Comparison of ENCODE assay signal across 27 mouse cellular contexts in the genomic region with DNA sequence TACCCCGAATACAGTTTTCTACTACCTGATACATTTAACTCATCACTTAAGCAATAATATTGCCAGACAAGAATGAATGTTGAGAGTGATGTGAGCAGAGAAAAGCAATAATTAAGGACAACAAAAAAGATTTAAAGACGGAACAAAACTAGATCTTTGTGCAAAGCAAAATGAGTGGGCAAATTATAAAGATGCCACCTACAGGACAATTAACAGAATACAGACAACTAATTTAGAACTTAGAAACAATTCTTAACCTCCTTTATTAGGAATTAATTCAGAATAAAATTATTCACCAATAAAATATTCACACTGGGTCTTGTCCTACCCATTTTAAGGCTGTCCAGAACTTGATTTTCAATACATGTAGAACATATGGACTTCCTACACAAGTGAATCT. TPM values are rescaled to one million over a fixed set of nuclear protein-coding genes. Genes with fewer than 3 reads are reported as not detected.
A peak's percentile ranks its signal among the peaks of the same experiment; 100 is the strongest.
DNase-seq lines count a peak whose midpoint lies in the region; ATAC-seq and TF ChIP-seq lines count a peak whose summit lies in the region.
"Had no signal": no experiment of that assay in that cellular context is flagged by ENCODE, and none has a peak within 500 bp of the region (broad histone marks: within the 10 kb centered on the region; RNA-seq: fewer than 3 reads in every experiment).

No protein-coding gene starts in this region.

- intact Hi-C loops in heart, postnatal 10 days (cut with DNase I), result no loop called here

- in situ Hi-C loops in Patski (cut with MboI; ENCODE audit: low pct_unique_long_range_greater_than_20kb), result no loop called here

- no peaks in the 10 kb centered on the region for H3K27me3 ChIP-seq in forebrain, postnatal 0 days (ENCODE audit: insufficient read depth, low read length)
- no peaks in the 10 kb centered on the region for H3K27me3 ChIP-seq in forebrain, embryonic 16.5 days (replicated peaks; ENCODE audit: control insufficient read depth, insufficient read depth, low read length)
- no peaks in the 10 kb centered on the region for H3K27me3 ChIP-seq in intestine, postnatal 0 days (replicated peaks; ENCODE audit: control insufficient read depth, insufficient read depth, low read length)
- H3K27me3 ChIP-seq in intestine, embryonic 16.5 days (replicated peaks; ENCODE audit: control insufficient read depth, insufficient read depth, low read length), result no peaks in the 10 kb centered on the region
- no peaks in the 10 kb centered on the region for H3K27me3 ChIP-seq in liver, postnatal 0 days (ENCODE audit: insufficient read depth, low read length)
- H3K27me3 ChIP-seq in liver, embryonic 11.5 days (replicated peaks; ENCODE audit: control insufficient read depth, insufficient read depth, low read length), result no peaks in the 10 kb centered on the region
- H3K27me3 ChIP-seq in Patski, result no peaks in the 10 kb centered on the region
- H3K27me3 ChIP-seq: embryonic facial prominence, embryonic 15.5 days; heart, embryonic 15.5 days; hindbrain, embryonic 15.5 days had no signal

- TF ChIP-seq CTCF in forebrain, postnatal 0 days (IDR thresholded peaks at IDR 0.05; ENCODE audit: low read depth), result peak; percentile 19; the same call in 1 of the 2 replicates
- 0 out of 2 replicates have a peak, but pooled peaks have one; percentile 22 for TF ChIP-seq CTCF in intestine, postnatal 0 days (IDR thresholded peaks at IDR 0.05; ENCODE audit: low read depth)
- TF ChIP-seq CTCF in liver, postnatal 0 days (IDR thresholded peaks at IDR 0.05; ENCODE audit: low read depth), result 0 out of 2 replicates have a peak, but pooled peaks have one; percentile 19
- peak; percentile 19 for TF ChIP-seq CTCF in Patski (IDR thresholded peaks at IDR 0.05)

- POLR2A ChIA-PET in Patski (lab: Charles Lee), result no interaction called here

- no peak overlapping the region for H3K27ac ChIP-seq in forebrain, postnatal 0 days (ENCODE audit: low read depth, low read length)
- H3K27ac ChIP-seq in forebrain, embryonic 16.5 days (ENCODE audit: low read length), result no peak overlapping the region
- no peak overlapping the region for H3K27ac ChIP-seq in intestine, postnatal 0 days (ENCODE audit: low read depth, low read length)
- no peak overlapping the region for H3K27ac ChIP-seq in intestine, embryonic 16.5 days (ENCODE audit: low read length)
- no peak overlapping the region for H3K27ac ChIP-seq in liver, postnatal 0 days (ENCODE audit: low read depth)
- no peak overlapping the region for H3K27ac ChIP-seq in liver, embryonic 11.5 days (ENCODE audit: low read depth, low read length)
- H3K27ac ChIP-seq: embryonic facial prominence, embryonic 15.5 days; forebrain, embryonic 10.5 days; heart, embryonic 15.5 days; hindbrain, embryonic 10.5 days; hindbrain, embryonic 15.5 days had no signal

- H3K36me3 ChIP-seq in forebrain, postnatal 0 days (ENCODE audit: insufficient read depth), result no peaks in the 10 kb centered on the region
- H3K36me3 ChIP-seq in forebrain, embryonic 16.5 days (ENCODE audit: control insufficient read depth, insufficient read depth), result no peaks in the 10 kb centered on the region
- H3K36me3 ChIP-seq in intestine, postnatal 0 days (ENCODE audit: control insufficient read depth, insufficient read depth), result no peaks in the 10 kb centered on the region
- no peaks in the 10 kb centered on the region for H3K36me3 ChIP-seq in intestine, embryonic 16.5 days (ENCODE audit: control insufficient read depth, insufficient read depth, low read length)
- H3K36me3 ChIP-seq in liver, postnatal 0 days (replicated peaks; ENCODE audit: insufficient read depth, low read length), result no peaks in the 10 kb centered on the region
- no peaks in the 10 kb centered on the region for H3K36me3 ChIP-seq in liver, embryonic 11.5 days (ENCODE audit: control insufficient read depth, insufficient read depth, low read length)
- H3K36me3 ChIP-seq: embryonic facial prominence, embryonic 15.5 days; forebrain, embryonic 10.5 days; heart, embryonic 15.5 days; hindbrain, embryonic 10.5 days; hindbrain, embryonic 15.5 days had no signal

- no peak overlapping the region for H3K4me3 ChIP-seq in forebrain, postnatal 0 days (ENCODE audit: low read depth, low read length)
- no peak overlapping the region for H3K4me3 ChIP-seq in forebrain, embryonic 16.5 days (replicated peaks; ENCODE audit: low read length)
- no peak overlapping the region for H3K4me3 ChIP-seq in intestine, postnatal 0 days (ENCODE audit: low read depth, low read length)
- H3K4me3 ChIP-seq in intestine, embryonic 16.5 days (ENCODE audit: low read length), result no peak overlapping the region
- H3K4me3 ChIP-seq in liver, postnatal 0 days (ENCODE audit: low read depth, low read length), result no peak overlapping the region
- no peak overlapping the region for H3K4me3 ChIP-seq in liver, embryonic 11.5 days (ENCODE audit: low read depth, low read length)
- H3K4me3 ChIP-seq: embryonic facial prominence, embryonic 15.5 days; erythroblast, embryonic 14.5 days; forebrain, embryonic 10.5 days; heart, embryonic 15.5 days; hindbrain, embryonic 10.5 days; hindbrain, embryonic 15.5 days had no signal

- no peak for TF ChIP-seq EP300 in liver, postnatal 0 days (IDR thresholded peaks at IDR 0.05; ENCODE audit: low read depth)

- ATAC-seq in forebrain, postnatal 0 days, result no peak
- ATAC-seq in forebrain, embryonic 16.5 days, result no peak
- ATAC-seq in intestine, postnatal 0 days, result no peak
- no peak for ATAC-seq in intestine, embryonic 16.5 days
- ATAC-seq in liver, postnatal 0 days, result no peak
- ATAC-seq in liver, embryonic 11.5 days (replicated peaks; ENCODE audit: low FRiP score), result no peak
- ATAC-seq in Patski, result no peak
- ATAC-seq: CD4-positive, CD25-positive, alpha-beta regulatory T cell, adult 4 months; forebrain, embryonic 14.5 days; inflammation-experienced regulatory T-cells, adult 6 months had no signal

- CTCF ChIA-PET in Patski (lab: Charles Lee), result interaction anchor here (1.3 to 1.4 kb wide), 2 partner anchors 11 to 42 kb away, joined by 3 to 4 read pairs; no protein-coding TSS in a partner anchor

- H3K4me2 ChIP-seq in forebrain, postnatal 0 days (ENCODE audit: low read depth), result no peak overlapping the region
- H3K4me2 ChIP-seq in forebrain, embryonic 16.5 days (ENCODE audit: low read length), result no peak overlapping the region
- no peak overlapping the region for H3K4me2 ChIP-seq in intestine, postnatal 0 days (replicated peaks; ENCODE audit: low read depth)
- H3K4me2 ChIP-seq in intestine, embryonic 16.5 days (ENCODE audit: low read depth, low read length), result no peak overlapping the region
- no peak overlapping the region for H3K4me2 ChIP-seq in liver, postnatal 0 days (ENCODE audit: low read depth, low read length)
- no peak overlapping the region for H3K4me2 ChIP-seq in liver, embryonic 11.5 days
- H3K4me2 ChIP-seq: embryonic facial prominence, embryonic 15.5 days; heart, embryonic 11.5 days; heart, embryonic 15.5 days; hindbrain, embryonic 15.5 days had no signal

- no peak overlapping the region for H3K9ac ChIP-seq in forebrain, postnatal 0 days
- H3K9ac ChIP-seq in forebrain, embryonic 16.5 days (replicated peaks; ENCODE audit: low read depth, low read length), result no peak overlapping the region
- H3K9ac ChIP-seq in intestine, postnatal 0 days (ENCODE audit: low read depth, low read length), result no peak overlapping the region
- no peak overlapping the region for H3K9ac ChIP-seq in intestine, embryonic 16.5 days (ENCODE audit: low read depth, low read length)
- H3K9ac ChIP-seq in liver, postnatal 0 days (replicated peaks), result no peak overlapping the region
- no peak overlapping the region for H3K9ac ChIP-seq in liver, embryonic 11.5 days (ENCODE audit: low read depth, low read length)
- H3K9ac ChIP-seq: embryonic facial prominence, embryonic 15.5 days; heart, embryonic 15.5 days; hindbrain, embryonic 15.5 days had no signal

- H3K9me3 ChIP-seq in forebrain, postnatal 0 days (ENCODE audit: low read length), result no peaks in the 10 kb centered on the region
- H3K9me3 ChIP-seq in forebrain, embryonic 16.5 days (ENCODE audit: control insufficient read depth, low read length), result no peaks in the 10 kb centered on the region
- H3K9me3 ChIP-seq in intestine, postnatal 0 days (ENCODE audit: control insufficient read depth), result no peaks in the 10 kb centered on the region
- no peaks in the 10 kb centered on the region for H3K9me3 ChIP-seq in intestine, embryonic 16.5 days (ENCODE audit: control insufficient read depth, low read length)
- no peaks in the 10 kb centered on the region for H3K9me3 ChIP-seq in liver, postnatal 0 days (ENCODE audit: low read length)
- H3K9me3 ChIP-seq in liver, embryonic 11.5 days (ENCODE audit: control insufficient read depth, low read length), result no peaks in the 10 kb centered on the region
- H3K9me3 ChIP-seq: embryonic facial prominence, embryonic 15.5 days; forebrain, embryonic 10.5 days; heart, embryonic 15.5 days; hindbrain, embryonic 10.5 days; hindbrain, embryonic 15.5 days had no signal

- DNase-seq in forebrain, postnatal 0 days, result no peak
- DNase-seq in liver, postnatal 0 days, result no peak
- no peak for DNase-seq in liver, embryonic 11.5 days (ENCODE audit: low spot score)
- DNase-seq in Patski (ENCODE audit: low read depth, low spot score), result no peak
- no peak for DNase-seq in heart, postnatal 10 days
- DNase-seq: adrenal gland, adult 2 months; adrenal gland, postnatal 36 days; B cell, adult 2 months; cerebellum, adult 11 months; cerebellum, adult 8-10 months; cerebellum, postnatal 14 days; embryo, embryonic 11 days; gastrocnemius, postnatal 36 days; heart, adult 11 months had no signal

- peaks cover 4% of the 10 kb centered on the region; the same call in 1 of the 2 replicates for H3K4me1 ChIP-seq in forebrain, postnatal 0 days (ENCODE audit: insufficient read depth)
- no peaks in the 10 kb centered on the region for H3K4me1 ChIP-seq in forebrain, embryonic 16.5 days (replicated peaks; ENCODE audit: control insufficient read depth, insufficient read depth, low read length)
- H3K4me1 ChIP-seq in intestine, postnatal 0 days (replicated peaks; ENCODE audit: control insufficient read depth, insufficient read depth, low read length), result no peaks in the 10 kb centered on the region
- no peaks in the 10 kb centered on the region for H3K4me1 ChIP-seq in intestine, embryonic 16.5 days (ENCODE audit: control insufficient read depth, insufficient read depth, low read length)
- H3K4me1 ChIP-seq in liver, postnatal 0 days (ENCODE audit: insufficient read depth), result peaks cover 12% of the 10 kb centered on the region
- H3K4me1 ChIP-seq in liver, embryonic 11.5 days (replicated peaks; ENCODE audit: control insufficient read depth, insufficient read depth, low read length), result peaks cover 6% of the 10 kb centered on the region; the same call in 1 of the 2 replicates
- H3K4me1 ChIP-seq: embryonic facial prominence, embryonic 15.5 days; forebrain, embryonic 10.5 days; hindbrain, embryonic 15.5 days had no signal

- WGBS in forebrain, postnatal 0 days, result 76% methylated on average over 2 of the region's 2 CpGs
- WGBS in forebrain, embryonic 16.5 days, result 79% methylated on average over 2 of the region's 2 CpGs
- 88% methylated on average over 2 of the region's 2 CpGs for WGBS in intestine, postnatal 0 days
- WGBS in intestine, embryonic 16.5 days, result 96% methylated on average over 2 of the region's 2 CpGs
- WGBS in liver, postnatal 0 days (ENCODE audit: insufficient replicate concordance), result 93% methylated on average over 2 of the region's 2 CpGs
- WGBS in liver, embryonic 11.5 days, result 92% methylated on average over 2 of the region's 2 CpGs

RNA-seq across cellular contexts. Expression of gene Nipbl, which starts 38.0 kb away (rescaled TPM):
- 15.7 and 20.7 TPM in 2 replicates for total RNA-seq in forebrain, postnatal 0 days (2014; rRNA removed)
- polyA plus RNA-seq in forebrain, postnatal 0 days (2015; fragmentation: Nextera tagmentation; extraction: Ambion mirVana), result 5.5 and 10.5 TPM in 2 replicates
- polyA plus RNA-seq in forebrain, embryonic 16.5 days (2015; fragmentation: Nextera tagmentation; extraction: Ambion mirVana), result 18.1 and 21.1 TPM in 2 replicates
- polyA plus RNA-seq in intestine, postnatal 0 days (2015; fragmentation: Nextera tagmentation; extraction: Ambion mirVana), result 9.3 and 11.6 TPM in 2 replicates
- 11.2 and 12.5 TPM in 2 replicates for polyA plus RNA-seq in intestine, embryonic 16.5 days (2015; fragmentation: Nextera tagmentation; extraction: Ambion mirVana)
- polyA plus RNA-seq in liver, postnatal 0 days (2015; fragmentation: Nextera tagmentation; extraction: Ambion mirVana), result 5.7 and 5.8 TPM in 2 replicates
- 15.3 and 16.8 TPM in 2 replicates for polyA plus RNA-seq in liver, embryonic 11.5 days (2014; fragmentation: Nextera tagmentation; extraction: Ambion mirVana)
- polyA plus RNA-seq in Patski (2021), result 37.4 TPM
- total RNA-seq in heart, postnatal 10 days (2021), result 10 to 100 TPM; 34.4 to 37.6 TPM
